Mouse (Mus musculus) c-Kit-positive CD71-negative TER-119-negative erythroid progenitor cells, embryonic 14.5 days (primary cell): Measurements from ENCODE around the gene Scarf1.
"Not testable (repeated sequence)": the region's sequence is repeated elsewhere in the genome, so short reads cannot be mapped to it uniquely, and the experiment has no call there.

Experiments
- DNase-seq: peaks from one replicate; pipeline ENCODE4 v3.0.0-alpha.2; 2013; ENCODE audit warnings: low read depth

The Scarf1 gene

DNA sequence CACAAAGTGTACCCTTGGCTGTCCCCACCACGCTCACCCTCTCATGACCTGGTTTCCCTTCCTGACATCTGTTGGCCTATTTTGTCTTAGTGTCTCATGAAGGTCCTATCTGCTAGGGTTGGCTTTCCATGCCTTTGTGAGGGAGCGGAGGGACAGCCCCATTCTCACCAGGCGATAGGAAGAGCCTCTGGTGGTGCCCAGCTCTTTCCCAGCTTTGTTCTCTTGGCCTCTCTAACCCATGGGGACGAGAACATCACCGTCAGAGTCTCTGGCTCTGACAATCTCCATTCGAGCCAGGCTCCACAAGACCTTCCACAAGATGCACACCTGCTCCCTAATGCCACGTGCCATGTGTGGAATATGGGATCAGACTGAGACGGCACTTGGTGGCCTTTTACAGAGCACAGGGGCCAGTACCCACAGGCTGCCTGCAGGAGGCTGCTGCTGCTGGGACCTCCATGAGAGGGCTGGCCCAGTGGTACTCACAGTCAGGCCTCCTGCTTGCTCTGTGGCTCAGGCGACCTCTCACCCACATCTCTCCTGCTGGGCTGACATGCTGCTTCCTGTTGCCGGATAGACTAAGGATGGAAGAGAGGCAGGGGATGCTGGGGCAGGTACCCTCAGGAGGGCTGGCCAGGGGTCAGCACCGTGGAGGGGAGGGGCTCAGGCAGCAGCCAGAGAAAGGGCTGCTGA lies 24.3 kb downstream of the Scarf1 start:
- DNase-seq, result no peak

DNA sequence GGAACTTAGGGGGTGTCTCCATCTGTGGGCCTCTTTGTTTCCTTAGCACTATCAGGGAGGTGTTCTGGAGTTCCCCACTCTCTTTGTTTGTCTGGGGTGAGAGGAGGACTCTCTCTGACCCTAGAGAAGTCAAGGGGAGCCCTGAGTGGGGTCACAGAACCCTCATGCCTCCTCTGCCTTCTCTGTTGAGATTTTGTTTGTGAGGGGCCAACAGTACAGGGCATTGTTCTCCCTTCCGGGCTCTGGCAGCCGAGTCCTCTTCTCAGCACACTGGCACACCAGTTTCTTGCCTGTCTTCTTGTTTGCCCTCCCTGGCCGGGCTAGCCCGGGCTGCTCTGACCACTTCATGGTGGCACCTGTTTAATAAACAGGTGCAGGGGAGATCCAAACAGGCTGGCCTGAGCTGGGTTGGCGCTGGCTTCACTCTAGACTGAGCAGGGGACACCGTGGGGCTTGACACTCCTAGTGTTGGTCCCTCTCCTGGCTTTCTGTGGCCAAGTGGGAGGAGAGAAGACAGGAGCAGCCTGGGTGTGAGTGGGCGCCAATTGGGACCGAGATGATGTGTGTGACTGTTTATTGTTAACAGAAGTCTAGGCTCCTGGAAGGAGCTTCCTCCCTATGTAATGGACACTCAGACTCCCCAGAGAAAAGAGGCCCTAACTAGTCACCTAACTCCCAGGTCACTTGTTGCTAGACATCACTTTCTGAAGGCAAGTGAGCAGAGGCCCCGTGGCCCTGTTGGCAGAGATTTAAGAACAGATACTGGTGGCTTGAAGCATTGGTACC lies 25.0 kb downstream of the Scarf1 start:
- DNase-seq, result no peak

DNA sequence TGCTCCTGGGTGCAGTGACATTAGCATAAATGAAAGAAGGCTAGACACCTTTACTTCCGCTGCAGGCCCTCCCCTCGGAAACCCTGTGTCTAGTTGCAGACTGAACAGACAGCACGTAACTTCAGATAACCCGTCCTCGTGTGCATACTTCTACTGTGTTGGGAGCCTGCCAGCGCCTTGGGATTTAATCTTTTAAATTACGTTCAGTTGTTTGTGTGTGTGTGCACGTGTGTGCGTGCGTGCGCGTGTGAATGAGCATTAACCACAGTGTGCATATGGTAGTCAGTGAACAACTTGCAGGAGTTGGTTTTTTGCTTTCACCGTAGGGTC lies 25.6 kb downstream of the Scarf1 start:
- no peak for DNase-seq

DNA sequence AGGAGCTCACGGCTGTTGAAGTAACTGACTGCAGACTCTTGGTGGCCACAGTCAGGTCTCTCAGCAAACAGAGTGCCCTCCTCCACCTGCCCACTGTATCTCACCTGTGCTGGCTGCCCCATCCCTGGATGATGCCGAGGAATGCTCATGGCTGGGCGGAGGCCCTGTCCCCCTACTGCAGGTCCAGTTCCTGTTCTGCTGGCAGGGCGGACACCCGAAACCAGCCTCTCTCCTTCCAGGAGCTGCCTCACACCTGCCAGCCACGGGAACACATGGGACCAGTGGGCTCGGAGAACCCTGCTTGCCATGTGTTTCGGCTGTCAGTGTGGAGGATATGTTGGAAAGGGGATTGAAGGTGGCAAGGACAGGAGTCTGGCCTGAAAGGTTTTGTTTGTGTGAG lies 26.9 kb downstream of the Scarf1 start:
- no peak for DNase-seq

DNA sequence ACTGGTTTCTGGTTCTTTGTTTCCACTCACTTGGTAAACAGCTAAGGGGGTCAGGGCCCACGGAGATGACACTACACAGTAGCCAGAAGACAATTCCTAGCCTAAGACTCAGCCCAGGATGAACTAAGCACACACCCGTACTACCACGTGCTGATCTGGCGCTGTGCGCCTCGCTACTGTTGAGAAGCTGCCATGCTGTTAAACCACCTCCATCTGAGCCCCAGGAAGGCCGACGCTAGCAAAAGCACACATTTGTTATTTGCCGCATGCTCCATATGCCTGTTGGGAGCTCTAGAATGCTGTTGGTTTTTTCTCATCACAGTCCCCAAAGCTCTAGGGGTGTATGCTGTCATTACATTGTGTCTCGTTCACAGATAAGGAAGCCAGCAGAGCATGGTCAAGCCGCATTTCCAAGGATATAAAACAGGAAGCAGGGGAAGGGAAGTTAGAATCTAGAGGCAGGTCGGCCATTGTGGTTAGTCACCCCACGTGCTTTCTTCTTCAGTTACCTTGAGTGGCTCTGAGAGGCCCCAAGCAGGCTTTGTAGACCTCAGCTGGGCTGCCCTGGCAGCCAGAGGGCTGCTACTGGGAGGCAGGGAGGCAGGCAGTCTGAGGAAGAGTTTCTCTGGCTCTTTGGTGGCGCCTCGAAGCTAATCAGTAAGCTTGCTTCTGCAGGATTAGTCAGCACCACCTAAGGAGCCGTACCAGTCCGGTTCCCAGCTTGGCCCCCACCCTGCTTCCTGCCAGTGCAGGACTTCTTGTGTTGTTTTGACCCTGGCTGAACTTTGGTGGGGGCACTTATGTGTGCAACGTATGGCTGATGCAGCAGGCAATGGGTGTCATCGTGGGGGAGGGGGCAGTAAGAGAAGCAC lies 27.6 kb downstream of the Scarf1 start:
- no peak for DNase-seq

DNA sequence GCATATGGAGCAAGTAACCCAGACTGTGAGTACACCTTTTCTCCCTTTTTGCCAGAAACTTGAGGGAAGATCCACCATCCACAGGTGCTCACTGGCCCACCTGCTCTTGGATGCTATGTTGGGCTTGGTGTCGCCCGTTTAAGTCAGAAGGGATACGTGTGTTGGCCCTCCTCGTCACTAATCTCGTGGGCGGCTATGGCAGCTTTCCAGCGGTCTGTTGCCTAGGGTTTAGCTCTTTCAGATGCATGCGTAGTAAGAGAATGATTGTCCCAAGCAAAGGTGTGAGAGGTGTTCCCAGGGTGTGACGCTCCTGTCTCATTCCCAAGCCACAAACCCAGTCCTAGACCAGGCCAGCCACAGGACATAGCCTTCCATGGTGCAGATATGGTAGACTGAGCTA lies 31.4 kb downstream of the Scarf1 start:
- DNase-seq, result no peak

DNA sequence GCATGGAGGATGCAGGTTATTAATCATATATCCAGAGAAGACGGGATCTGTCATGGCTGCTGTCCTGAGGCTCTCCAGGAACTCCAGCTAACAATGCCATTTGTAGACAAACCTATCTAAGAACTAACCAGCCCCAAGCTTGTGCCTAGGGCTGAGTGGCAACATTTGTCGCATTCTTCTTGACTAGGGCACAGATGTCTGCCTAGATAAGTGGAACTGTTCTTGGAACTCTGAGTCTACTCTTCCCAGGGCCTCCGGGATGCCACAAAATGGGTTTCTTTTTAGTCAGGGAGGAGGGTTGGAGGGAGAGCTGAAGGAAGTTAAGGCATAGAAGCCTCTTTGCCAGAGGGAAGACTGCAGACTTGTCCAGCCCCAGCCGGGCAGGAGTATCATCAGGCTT lies 32.7 kb downstream of the Scarf1 start:
- no peak for DNase-seq

DNA sequence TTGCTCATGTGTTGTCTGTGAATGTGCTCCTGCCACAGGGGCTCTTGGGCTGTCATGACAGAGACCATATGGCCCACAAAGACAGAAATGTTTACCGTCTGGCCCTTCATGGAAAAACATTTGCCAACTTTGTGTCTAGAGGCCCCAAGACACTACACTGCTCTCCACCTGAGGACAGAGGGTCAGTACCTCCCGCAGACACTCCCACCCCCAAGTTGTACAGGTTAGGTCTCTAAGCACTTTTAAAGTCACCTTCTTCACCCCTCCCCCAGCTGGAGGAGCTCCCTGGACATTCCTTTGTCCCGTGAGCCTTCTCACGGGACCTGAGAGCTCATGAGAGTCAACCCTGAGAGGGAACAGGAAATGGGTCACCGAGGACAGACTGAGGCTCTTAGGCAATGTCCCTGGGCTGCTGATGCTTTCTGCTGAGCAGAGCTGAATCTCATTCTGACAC lies 36.3 kb downstream of the Scarf1 start:
- no peak for DNase-seq

DNA sequence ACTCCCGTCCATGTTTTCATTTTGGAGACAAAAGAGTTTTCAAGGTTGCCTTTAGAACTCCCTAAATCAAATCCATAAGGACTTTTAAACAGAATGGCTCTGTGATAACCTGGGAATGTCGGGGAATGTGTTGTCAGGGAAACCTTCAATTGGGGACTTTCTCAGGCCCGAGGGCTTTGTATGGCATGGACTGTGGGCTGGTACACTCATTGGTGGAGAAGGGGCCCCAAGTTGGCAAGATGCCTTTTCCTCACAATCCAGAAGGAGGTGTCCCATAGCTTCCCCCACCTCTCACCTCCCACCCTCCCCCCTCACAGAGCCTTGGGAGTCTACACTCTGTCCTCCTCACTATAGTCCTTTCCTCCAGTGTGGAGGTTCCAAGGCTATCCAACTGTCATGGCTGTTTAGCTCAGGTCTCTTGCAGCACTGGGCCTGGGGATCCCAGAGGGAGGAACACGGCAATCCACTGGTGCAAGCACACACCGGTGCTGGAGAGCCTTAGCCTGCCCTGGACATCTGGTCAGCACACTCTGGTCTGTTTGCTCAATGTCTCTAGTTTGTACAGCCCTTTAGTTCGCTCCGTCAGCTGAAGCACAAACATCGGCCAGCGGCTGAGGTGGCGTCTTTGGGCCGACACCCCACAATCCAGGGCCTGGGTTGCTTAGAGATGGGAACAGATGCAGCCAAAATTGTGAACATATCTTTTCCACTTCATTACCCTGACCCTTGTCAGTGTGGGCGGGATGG lies 37.0 kb downstream of the Scarf1 start:
- no peak for DNase-seq

DNA sequence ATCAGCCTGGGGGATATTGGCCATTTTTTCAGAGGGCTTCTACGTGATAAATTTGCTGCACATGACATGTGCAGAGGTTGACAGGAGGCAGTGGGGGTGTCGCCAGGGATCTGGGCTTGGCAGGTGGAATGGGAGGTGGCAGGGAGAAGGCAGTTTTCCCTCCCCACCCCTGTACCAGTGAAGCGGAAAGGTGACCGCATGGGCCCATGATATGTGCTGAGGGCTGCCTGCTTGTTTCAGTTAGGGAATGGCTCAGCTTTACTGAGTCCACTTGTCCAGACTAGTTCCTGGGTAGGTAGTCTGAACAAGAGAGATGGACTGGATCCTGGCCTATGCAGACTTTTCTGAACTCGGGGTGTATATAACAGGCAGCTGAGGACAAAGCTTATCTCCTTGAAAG lies 38.0 kb downstream of the Scarf1 start:
- no peak for DNase-seq

DNA sequence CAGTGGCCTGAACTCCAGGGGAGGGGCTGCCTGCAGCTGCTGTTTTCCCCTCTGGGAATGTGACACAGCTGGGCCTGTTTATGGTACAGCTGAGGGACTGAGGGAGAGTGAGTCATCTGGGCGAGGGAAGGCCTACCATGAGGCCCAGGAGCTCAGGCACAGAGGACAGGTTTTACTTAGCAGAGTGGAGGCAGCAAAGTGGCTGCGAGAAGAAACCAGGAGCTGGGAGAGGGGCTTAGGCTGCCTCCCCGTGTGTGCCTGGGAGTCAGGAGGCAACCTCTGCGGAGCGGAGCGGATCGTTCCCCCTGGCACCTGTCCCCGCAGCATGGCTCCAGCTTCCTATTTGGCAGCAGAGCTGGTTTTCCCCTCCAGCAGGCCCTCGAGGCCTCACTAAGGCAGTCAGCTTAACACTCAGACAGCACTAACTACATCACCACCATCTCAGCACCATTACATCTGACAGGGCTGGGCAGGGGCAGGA lies 38.7 kb downstream of the Scarf1 start:
- no peak for DNase-seq

DNA sequence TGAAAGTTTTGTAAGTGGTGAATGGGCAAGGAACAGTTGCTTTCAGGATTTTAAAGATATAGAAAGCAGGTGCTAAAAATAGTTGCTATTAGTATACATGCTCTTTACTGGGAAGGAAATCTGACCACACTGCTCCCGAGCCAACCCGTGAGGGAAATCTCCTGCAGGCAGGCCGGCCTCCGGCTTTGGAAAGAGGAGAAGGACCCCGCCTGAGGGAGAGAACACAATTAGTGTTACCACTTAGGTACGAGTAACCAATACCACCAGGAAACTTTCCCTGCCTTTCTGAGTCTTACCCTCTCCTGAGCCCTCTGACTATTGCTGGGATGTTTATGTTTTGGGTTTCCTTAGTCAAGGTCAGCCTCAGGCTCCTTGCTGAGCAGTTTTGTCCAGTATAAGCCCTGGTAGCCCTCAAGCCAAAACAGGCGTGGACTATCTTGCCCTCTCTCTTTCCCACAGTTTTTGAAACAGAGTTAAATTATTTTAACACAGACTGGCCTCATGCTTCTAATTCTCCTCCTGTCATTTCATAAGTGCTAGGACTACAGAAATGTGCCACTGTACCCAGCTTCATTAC lies 39.7 kb downstream of the Scarf1 start:
- no peak for DNase-seq

DNA sequence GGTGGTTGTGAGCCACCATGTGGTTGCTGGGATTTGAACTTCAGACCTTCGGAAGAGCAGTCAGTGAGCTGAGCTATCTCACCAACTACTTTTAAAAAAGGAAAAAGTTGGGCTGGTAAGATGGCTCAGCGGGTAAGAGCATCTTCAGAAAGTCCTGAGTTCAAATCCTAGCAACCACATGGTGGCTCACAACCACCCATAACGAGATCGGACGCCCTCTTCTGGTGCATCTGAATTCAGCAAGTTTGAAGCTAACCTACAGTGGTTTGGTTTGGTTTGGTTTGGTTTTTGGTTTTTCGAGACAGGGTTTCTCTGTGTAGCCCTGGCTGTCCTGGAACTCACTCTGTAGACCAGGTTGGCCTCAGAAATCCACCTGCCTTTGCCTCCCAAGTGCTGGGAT lies 42.7 kb downstream of the Scarf1 start:
- DNase-seq, result not testable (repeated sequence)

DNA sequence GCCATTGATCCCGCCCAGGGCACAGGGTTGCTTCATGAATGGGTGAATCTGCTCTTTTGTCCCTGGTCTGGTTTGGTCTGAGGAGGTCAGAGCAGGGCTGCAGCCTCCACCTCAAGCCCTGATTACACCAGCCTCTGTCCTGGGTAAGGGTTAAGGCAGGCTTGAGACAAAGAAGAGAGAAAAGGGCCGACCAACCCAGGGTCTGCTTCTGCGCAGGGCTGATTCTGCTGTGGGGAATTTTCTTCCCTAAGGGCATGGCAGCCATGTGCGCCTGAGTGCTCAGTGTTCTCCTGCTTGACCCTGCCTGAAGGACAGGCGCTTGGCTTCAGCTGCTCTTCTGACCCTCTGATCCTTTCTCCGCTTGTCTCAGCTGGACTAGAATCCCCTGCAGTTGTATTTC lies 43.8 kb downstream of the Scarf1 start:
- no peak for DNase-seq

DNA sequence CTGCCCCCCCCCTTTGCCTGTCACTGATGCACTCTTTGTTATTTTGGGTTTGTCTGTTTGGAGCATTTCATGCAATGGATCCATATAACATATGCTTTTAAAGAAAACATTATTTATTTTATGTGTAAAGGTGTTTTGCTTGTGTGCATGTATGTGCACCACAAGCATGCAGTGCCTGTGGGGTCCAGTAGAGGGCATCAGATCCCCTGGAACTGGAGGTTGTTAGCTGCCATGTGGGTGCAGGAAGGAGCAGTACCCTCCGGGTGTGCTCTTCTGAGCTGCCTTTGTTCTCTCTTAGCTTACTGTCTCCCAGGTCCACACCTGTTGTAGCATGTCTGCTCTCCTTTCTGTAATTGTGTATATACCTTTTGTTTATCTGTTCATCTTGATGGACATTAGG lies 44.8 kb downstream of the Scarf1 start:
- no peak for DNase-seq

DNA sequence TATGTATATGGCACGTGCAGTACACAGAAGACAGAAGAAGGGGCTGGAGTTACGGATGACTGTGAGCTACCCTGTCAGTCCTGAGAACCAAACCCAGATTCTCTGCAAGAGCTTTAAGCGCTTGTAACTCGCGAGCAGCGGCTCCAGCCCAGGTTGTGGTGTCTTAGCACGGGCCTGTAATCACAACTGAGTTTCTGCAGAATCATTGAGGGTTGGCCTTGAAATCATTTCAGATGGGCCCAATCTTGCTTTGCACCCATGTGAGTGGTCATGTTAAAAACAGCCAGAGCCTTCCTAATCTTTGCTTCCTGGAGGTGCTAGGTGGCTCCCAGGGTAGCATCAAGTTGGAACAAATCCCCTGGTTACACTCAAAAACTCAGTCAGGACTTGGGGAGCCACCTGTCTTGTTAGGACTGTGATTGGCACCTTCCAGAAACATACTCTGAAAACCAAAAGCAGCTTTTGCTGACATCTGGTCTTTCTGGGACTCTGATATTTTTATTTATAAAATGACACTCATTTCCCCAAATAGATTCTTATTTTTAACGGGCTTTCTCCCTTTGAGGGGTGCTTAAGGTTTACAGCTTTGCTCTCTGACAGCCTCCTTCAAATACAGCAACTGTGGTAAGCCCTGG lies 46.6 kb downstream of the Scarf1 start:
- no peak for DNase-seq

DNA sequence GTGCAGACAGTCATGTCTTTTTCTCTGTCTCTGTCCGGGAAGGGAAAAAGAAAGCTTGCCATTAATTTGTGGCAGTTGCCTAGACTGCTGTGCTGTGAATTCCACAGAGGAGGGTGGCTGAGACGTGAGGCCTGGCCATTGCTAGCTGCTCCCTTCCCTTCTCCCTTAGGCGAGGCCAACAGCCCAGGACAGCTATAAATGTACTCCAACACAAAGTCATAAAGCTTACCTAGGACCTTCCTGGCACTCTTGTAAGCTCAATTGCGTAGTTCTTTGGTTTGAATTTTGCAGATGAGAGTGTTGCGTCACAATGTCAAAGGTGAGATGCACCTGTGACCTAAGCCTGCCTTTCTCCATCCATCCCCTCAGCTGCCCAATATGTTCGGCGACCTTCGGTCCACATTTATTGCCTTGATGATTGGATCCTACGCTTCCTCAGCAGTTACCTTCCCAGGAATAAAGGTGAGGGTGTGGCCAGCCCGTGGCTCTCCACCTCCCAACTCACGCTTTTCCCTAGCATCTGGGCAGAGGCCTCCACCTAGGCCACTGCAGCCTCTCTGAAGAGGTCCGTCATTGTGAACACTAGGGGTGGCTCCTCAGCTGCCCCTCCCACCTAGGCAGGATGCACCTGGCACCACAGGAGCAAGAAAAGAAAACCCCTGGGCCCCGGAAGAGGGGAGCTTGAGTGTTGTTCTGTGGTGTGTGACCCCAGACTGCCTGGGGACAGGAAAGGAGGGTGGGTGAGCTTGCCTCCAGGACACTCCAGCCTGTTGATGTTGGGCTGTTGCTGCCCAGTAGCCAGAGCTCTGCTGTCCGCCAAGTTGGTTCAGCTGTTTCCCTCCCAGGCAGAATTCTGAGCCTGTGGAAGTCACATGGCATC lies 47.4 kb downstream of the Scarf1 start:
- DNase-seq, result no peak

DNA sequence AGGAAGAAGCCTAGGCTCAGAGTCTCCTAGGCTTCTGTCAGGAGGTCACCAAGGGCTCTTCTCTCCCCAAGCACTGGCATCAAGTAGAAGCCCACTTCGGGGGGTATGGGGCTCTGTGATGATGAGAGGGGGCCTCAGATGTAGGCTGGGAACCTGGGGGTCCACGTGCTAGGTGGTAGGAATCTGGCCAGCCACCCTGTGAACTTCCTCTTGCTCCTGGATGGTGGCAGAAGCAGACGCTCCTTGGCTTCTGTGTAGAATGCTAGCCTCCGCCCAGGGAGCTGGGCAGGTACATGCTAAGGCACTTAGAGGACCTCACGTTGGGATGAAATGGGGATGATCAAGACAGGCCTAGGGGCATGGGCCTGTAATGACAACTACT lies 48.1 kb downstream of the Scarf1 start:
- no peak for DNase-seq

DNA sequence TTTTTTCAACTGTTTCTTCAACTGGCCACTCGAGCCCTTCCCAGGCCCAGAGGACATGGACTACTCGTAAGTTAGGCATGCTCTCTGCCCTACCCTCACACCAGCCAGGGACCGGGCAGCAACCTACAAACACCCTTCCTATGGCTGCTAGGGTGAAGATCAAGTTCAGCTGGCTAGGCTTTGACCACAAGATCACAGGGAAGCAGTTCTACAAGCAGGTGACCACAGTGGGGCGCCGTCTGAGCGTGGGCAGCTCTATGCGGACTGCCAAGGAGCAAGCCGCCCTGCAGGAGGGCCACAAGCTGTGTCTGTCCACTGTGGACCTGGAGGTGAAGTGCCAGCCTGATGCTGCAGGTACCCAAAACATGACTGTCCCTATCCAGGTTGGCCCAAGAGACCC lies 49.5 kb downstream of the Scarf1 start:
- no peak for DNase-seq

DNA sequence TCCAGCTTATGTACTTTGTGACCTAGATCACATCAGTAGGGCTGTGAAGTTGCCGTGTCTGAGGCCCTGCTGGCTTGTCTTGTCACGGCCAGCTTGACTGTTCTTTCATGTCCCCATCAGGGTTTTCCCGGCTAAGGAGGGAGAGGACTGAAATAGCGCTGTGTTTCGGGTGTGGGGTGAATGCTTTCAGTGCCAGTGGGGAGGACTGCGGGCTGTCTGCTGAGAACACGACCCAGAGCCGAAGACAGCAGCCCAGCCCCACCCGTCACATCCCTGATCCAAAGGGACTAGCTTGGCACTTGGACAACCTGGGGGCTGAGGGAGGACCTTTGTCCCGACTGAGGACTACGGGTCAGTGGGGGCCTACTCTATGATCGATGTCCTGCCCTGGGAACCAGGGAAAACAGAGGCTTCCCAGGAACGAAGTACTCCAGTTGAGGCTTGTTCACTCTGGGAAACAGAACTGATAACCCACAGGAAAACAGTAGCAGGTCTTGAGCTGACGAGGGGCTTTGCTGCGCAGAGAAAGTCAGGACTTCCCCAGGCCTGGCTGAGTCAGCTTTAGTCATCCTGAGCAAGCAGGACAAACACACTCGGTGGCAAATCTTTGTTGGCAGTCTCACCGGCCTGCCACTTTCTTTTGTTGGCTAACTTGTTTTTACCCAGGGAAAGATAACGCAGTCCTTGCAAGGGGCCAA lies 50.7 kb downstream of the Scarf1 start:
- DNase-seq, result no peak
